Mouse (Mus musculus): Measurements from ENCODE around the gene Mttp.
"Not testable (repeated sequence)": the region's sequence is repeated elsewhere in the genome, so short reads cannot be mapped to it uniquely, and the experiment has no call there.

The Mttp gene

GRCm38 (mm10) chr3:138144642-138145171, at the start of gene Mttp:
TSS of gene Mttp (minus strand) at chr3:138144968.
- peak; percentile 33 for DNase-seq (ENCODE audit: low spot score)

GRCm38 (mm10) chr3:138193683-138194302, 49.0 kb upstream of the Mttp start, which contains the start of gene 4930579F01Rik:
TSS of gene 4930579F01Rik (minus strand) at chr3:138193825.
- DNase-seq (ENCODE audit: low spot score): no peak

DNA sequence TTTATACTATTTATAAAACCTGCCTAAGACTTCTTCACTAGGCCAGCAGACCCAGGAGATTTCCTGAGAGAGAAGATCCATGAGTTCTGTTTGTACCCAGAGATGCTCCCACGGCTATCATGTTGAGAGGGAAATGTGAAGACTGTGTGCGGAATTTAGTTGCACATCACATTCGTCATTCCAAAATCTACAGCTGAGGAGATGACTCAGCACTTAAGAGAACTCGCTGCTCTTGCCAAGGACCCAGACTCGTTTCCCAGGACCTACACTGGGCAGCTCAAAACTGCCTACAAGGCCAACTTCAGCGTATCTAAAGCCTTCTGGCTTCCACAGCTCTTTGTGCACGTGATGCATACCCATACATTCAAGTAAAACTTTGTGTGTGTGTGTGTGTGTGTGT, 47.5 kb upstream of the Mttp start:
- DNase-seq (ENCODE audit: low spot score): peak; percentile 25

DNA sequence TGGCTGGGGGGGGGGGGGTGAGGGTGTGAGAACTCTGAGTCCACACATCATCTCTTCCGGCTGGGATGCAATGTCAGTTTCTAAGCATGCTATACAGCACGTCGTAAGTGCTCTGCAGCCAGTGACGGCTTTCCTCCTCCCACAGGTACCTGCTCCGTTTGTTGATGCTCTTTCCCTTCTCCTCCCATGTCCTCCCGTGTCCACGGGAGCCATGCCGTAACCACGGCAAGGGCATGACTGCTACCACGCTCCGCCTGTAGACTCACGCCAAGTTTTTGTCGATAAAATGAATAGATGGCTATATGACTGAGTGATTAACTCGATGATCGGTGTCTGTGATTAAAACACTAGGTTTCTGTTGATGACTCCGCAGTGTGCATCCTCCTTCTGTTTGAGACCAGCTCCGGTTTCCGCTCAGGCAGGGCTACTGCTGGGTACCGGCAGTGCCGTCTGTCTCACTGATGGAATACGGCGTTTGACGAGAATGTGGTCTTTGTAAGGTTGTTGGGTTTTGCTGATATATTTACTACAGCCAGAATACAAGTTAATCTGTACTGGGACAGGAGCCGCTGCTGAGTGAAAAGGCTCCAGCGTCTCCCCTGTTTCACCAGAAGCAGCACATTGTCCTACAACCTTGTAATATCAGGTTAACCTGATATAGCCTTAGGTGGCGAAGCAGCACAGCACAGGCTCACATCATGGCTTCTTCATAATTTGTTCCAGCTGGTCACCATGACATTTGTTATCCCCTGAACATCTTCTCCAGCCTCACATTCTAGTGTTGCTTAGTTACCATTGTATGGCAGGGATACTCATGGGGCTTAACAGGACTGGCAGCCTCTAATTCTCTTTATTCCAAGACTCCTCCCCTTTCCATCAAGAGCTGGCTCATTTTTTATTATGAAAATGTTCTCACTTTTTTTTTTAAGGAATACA, 41.5 kb upstream of the Mttp start:
- DNase-seq (ENCODE audit: low spot score): no peak

GRCm38 (mm10) chr3:138185290-138185689, 40.5 kb upstream of the Mttp start:
- no peak for DNase-seq (ENCODE audit: low spot score)

- DNase-seq (ENCODE audit: low spot score): no peak
Measured at GRCm38 (mm10) chr3:138183371-138183770, 38.6 kb upstream of the Mttp start.

DNA sequence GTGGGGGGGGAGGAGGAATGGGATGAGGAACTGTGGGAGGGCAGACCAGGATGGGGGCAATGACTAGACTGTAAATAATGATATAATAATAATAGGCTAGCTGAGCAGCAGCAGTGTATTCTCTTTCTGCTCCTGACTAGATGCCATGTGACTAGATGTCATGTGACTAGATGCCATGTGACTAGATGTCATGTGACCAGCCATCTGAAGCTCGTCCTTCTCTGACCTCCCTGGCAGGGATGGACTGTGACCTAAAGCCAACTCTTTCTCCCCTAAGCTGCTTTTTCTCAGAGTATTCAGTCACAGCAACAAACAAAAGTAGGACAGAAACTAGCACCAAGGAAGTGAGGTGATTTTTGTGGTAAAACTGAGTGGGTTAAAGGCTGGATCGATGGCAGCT, 37.3 kb upstream of the Mttp start:
- DNase-seq (ENCODE audit: low spot score): no peak

GRCm38 (mm10) chr3:138175551-138175950, 30.8 kb upstream of the Mttp start:
- DNase-seq (ENCODE audit: low spot score): no peak

- no peak for DNase-seq (ENCODE audit: low spot score)
Measured at GRCm38 (mm10) chr3:138173291-138173690, 28.5 kb upstream of the Mttp start.

GRCm38 (mm10) chr3:138162553-138163183, 17.9 kb upstream of the Mttp start:
- DNase-seq (ENCODE audit: low spot score): no peak

DNA sequence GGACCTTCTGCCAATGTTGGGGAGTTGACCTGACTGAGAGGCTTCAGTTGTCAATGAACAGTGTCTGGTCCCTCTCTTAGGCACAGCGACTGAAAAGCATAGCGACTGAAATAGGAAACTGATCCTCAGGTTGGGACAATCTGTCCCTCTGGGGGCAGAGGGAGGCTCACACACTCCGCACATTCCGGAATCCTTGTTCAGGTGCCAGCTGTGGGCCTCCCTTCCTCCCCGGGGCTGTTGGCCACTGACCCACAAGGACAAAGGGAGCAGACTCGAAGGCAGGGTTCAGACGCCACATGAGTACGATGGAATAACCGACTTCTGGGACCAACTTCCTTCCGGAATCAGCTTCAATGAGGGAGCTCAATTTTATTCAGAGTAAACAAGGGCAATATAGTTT, 16.9 kb upstream of the Mttp start:
- DNase-seq (ENCODE audit: low spot score): no peak

- no peak for DNase-seq (ENCODE audit: low spot score)
Measured at GRCm38 (mm10) chr3:138156651-138157050, 11.9 kb upstream of the Mttp start.

DNA sequence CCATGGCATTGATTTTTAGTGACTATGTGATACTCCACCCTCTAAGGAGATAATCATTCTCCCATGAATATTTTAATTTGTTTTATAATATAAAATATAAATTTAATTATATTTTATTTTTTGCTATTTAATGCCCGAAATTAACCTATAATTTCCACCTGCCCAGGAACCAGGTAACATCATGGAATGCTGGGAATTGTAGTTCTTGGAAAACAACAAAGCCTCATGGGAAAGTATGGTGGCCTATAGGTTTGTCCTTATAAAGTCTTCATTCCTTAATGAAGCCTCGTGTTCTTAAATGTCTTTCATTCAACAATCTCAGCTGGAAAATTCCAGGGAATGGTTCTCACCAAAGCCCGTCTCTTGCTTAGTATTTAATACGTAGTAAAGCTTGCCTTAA, 10.3 kb upstream of the Mttp start:
- no peak for DNase-seq (ENCODE audit: low spot score)

GRCm38 (mm10) chr3:138148811-138149210, 4.0 kb upstream of the Mttp start:
- DNase-seq (ENCODE audit: low spot score): no peak

DNA sequence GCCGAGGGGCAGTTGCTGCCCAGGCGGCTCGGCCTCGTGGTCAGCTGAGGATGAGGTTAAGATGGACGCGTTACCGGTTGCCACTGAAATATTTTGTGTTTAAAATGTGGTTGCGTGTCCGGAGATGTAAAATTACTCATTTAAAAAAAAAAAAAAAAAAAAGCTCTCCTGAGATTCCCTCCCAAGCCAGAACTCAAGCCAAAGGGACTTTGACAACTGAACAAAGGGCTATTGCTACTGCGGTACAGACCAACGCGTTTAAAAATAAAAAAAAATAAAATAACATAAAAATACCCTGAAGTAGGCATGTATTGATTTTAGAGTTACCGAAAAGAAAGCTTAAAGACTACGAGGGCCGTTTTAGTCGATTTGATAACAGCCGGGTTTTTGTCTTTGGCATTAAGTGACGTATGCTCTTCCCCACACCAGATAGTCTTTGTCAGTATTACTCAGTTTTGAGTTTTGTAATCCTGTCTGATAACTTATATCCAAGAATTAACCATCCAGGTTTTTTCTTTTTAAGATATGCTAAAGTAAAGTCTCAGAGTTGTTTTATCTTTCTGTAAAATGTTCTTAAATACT, 617 bp downstream of the Mttp start:
- no peak for DNase-seq (ENCODE audit: low spot score)

DNA sequence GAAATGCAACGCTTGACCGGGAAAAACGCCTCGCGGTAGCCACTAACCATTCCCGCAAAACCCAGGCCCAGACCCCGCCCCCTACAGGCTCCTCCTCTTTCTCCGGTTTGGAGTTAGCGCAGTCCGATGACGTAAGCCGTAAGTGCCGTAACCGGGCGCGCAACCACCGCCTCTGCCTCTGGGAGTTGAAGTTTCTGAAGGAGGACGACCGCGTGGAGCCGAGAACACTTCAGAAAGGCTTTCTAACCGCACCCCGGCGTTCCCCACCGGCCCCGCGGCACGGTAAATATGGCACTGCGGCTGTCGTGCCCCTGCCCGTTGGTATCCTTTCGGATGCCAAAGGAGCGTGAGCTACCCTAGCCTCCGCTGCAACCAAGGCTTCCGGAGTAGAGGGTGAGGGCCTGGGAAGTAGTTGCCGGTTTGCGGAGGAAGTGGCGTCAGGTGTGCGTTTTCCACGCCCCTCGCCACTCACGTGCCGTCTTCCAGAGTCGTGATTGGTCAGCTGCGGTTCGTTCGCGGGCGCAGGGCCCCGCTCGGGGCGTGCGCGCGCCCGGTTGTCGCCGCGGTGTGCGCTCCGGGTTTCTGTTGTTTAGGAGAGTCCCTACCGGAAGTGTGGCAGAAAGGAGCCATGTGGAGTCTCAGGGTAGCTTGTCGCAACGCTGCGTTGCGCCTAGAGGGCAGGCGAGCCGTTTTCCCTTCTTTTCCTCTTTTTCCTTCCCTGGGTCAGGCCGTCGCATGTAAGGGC, 1.3 kb downstream of the Mttp start, which contains the start of gene Trmt10a:
Trmt10a (plus strand) TSS at position 134 of the 745 bp plus-strand sequence.
- peak; percentile 96 for DNase-seq (ENCODE audit: low spot score)

DNA sequence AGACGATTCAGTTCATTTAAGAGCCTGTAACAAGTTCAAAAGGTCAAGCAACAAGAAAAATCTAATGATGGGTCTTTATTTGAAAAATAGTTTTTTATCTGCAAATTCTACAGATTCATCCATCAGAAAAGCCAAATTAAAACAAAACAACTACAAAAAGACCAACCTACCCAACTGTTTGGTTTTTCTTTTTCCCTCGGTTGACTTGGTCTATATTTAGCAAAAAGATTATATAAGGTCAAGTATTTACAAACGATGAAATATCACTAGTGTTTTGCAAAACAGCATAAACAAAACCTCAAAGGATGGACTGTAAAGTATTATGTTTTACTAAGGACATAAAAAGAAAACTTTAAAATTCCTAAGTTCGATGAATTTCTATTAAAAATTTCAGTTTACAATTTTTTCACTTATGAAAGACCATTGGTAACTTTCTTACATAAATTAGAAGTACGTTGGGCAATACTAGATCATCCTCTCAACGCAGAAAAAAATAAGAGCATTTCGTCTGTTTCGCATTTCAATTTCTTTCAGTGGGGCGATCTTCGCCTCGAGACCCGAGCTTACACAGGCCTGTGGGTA, 1.9 kb downstream of the Mttp start:
- DNase-seq (ENCODE audit: low spot score): no peak

DNA sequence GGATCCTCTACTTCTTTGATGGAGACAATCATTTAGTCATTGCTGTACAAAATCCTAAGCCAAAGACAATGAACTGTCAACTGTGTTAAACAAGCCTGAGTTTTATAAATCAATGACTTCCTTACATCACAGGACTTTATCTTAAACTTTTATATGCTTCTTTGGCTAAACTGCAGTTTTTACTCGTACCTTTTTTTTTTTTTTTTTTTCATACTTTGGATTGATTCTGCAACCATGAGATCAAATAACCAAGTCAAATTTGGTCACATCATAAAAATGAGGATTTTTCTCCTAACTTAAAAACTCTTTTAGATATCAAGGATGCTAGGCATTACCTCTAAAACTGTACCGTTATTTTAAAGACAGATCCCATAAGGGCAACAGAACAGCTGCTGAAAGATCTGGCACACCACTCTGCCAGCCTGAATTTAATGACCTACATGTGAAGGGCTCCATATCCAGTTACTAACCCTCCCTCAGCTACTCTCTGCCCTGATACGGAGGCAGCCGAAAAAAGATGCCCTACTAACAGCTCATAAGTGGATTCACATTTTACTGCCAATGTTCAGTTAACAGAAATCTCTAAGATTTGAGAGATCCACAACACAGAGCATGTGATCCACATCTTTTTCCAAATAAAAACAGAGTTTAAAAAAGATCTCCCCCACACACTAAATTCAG, 2.6 kb downstream of the Mttp start:
- DNase-seq (ENCODE audit: low spot score): no peak

DNA sequence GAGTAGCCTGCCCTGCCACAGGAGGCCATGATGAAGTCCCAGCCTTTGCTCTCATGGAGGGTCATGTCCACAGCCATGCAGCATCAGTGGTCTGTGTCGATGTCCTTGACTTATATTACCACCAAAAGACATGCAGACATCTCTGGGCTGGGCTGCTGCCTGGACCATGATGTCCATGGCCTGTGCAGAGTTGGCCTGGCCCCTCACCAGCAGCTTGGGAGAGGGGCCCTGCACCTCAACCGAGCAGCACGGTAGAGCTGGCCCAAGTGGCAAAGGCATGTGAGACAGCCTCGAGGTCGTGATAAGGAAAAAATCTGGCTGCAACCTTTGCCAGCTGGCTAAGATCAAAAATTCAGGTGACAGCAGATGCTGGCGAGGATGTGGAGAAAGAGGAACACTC, 5.1 kb downstream of the Mttp start:
- DNase-seq (ENCODE audit: low spot score): no peak

DNA sequence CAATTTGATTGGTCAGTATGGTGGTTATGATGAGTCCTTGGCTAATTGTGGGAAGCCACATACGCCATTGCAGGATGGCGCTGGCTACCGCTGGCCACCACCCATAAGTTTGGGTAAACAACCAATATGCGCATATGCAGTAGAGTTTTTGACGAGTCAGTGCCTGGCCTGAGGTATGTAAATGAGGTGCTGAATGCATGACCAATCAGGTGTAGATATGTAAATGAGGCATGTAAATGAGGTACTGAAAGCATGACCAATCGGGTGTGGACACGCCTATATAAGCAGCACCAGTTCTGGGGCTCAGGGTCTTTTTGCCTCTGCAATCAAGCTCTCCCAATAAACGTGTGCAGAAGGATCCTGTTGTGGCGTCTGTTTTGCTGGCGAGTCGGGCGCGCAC, 6.6 kb downstream of the Mttp start:
- DNase-seq (ENCODE audit: low spot score): not testable (repeated sequence)

Measured in ovary, adult 18-20 months (tissue).